27 mouse cellular contexts compared by ENCODE assay signal in the genomic region with DNA sequence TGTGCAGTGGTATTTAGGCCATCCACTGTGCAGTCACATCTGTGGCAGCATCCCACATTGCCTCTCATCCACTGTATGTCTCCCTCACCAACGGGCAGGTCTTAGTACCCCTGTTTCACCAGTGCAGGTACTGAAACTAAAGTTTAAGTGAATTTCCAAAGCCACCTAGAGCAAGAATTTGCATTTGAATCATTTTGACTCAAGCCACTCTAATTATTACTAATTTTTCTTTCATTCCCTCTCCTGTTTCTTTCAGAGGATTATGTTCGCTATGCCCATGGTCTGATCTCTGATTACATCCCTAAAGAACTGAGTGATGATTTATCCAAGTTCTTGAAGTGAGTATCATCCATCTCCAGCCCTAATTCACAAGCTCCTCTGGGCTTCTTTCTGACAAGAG.
"Had no signal": no experiment of that assay in that cellular context is flagged by ENCODE, and none has a peak within 500 bp of the region (broad histone marks: within the 10 kb centered on the region; RNA-seq: fewer than 3 reads in every experiment).

No protein-coding gene starts in this region.

- DNase-seq: cerebellum, adult 8-10 months; cerebellum, adult 9-10 months; cerebellum, adult 9-11 months; cerebellum, postnatal 10 days; cerebellum, postnatal 14 days; cerebellum, postnatal 25 days; cerebellum, postnatal 36 days; embryo, embryonic 11 days; forebrain, postnatal 0 days; gastrocnemius, adult 2 months; gastrocnemius, postnatal 10 days; gastrocnemius, postnatal 14 days; gastrocnemius, postnatal 25 days; gastrocnemius, postnatal 36 days; heart, adult 2 months had no signal

- H3K9ac ChIP-seq: embryonic facial prominence, embryonic 12.5 days; embryonic facial prominence, embryonic 13.5 days; embryonic facial prominence, embryonic 15.5 days; forebrain, embryonic 12.5 days; forebrain, embryonic 13.5 days; forebrain, embryonic 15.5 days; forebrain, postnatal 0 days had no signal

- ATAC-seq: forebrain, embryonic 13.5 days; forebrain, embryonic 14.5 days; forebrain, embryonic 15.5 days; forebrain, embryonic 16.5 days; forebrain, postnatal 0 days had no signal

- H3K27me3 ChIP-seq: embryonic facial prominence, embryonic 12.5 days; embryonic facial prominence, embryonic 13.5 days; embryonic facial prominence, embryonic 15.5 days; forebrain, embryonic 12.5 days; forebrain, embryonic 13.5 days; forebrain, embryonic 15.5 days had no signal

- H3K9me3 ChIP-seq: embryonic facial prominence, embryonic 10.5 days; embryonic facial prominence, embryonic 12.5 days; embryonic facial prominence, embryonic 13.5 days; embryonic facial prominence, embryonic 15.5 days; forebrain, embryonic 10.5 days; forebrain, embryonic 12.5 days; forebrain, embryonic 13.5 days; forebrain, embryonic 15.5 days; heart, embryonic 10.5 days had no signal

- H3K4me1 ChIP-seq: embryonic facial prominence, embryonic 12.5 days; embryonic facial prominence, embryonic 13.5 days; embryonic facial prominence, embryonic 15.5 days; forebrain, embryonic 10.5 days; forebrain, embryonic 12.5 days; forebrain, embryonic 13.5 days; forebrain, embryonic 15.5 days; heart, embryonic 10.5 days had no signal

- H3K4me3 ChIP-seq: embryonic facial prominence, embryonic 10.5 days; embryonic facial prominence, embryonic 12.5 days; embryonic facial prominence, embryonic 13.5 days; embryonic facial prominence, embryonic 15.5 days; erythroblast, embryonic 14.5 days; forebrain, embryonic 10.5 days; forebrain, embryonic 12.5 days; forebrain, embryonic 13.5 days; forebrain, embryonic 15.5 days; gastrocnemius, adult 2 months; heart, adult 2 months; heart, embryonic 10.5 days had no signal

- H3K4me2 ChIP-seq: embryonic facial prominence, embryonic 12.5 days; embryonic facial prominence, embryonic 13.5 days; embryonic facial prominence, embryonic 15.5 days; forebrain, embryonic 12.5 days; forebrain, embryonic 13.5 days; forebrain, embryonic 15.5 days had no signal

- H3K27ac ChIP-seq: embryonic facial prominence, embryonic 10.5 days; embryonic facial prominence, embryonic 12.5 days; embryonic facial prominence, embryonic 13.5 days; embryonic facial prominence, embryonic 15.5 days; forebrain, embryonic 10.5 days; forebrain, embryonic 12.5 days; forebrain, embryonic 13.5 days; forebrain, embryonic 15.5 days; gastrocnemius, adult 2 months; heart, adult 2 months; heart, embryonic 10.5 days had no signal
